40 mouse cellular contexts compared by ENCODE assay signal in the genomic region with DNA sequence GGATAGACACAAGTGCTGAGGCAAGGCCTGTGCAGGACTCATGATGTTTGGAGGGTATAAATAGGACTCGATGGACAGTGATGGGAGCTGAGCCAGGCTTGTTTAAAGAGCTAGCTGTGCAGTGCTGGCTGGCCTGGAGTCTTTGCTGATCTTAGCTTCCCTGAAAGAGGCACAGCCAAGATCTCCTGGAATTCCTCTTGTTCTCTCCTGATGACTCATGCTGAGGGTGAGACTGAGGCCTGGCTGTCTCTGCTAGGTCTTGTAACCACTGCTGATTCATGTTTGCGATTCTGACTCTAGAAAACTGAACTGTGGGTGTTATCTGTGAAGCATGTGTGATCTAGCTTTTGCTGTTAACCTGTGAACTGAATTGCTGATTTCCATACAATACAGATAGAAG. TPM values are rescaled to one million over a fixed set of nuclear protein-coding genes. Genes with fewer than 3 reads are reported as not detected.
DNase-seq lines count a peak whose midpoint lies in the region; TF ChIP-seq lines count a peak whose summit lies in the region.
"Had no signal": no experiment of that assay in that cellular context is flagged by ENCODE, and none has a peak within 500 bp of the region (broad histone marks: within the 10 kb centered on the region; RNA-seq: fewer than 3 reads in every experiment).

No protein-coding gene starts in this region.

- TF ChIP-seq POLR2A in thymus, adult 2 months (IDR thresholded peaks at IDR 0.05; ENCODE audit: control insufficient read depth, extremely low read depth, insufficient read depth, low read length, poor library complexity) = no peak

- no peaks in the 10 kb centered on the region for H3K27me3 ChIP-seq in thymus, adult 2 months (ENCODE audit: control insufficient read depth, insufficient read depth, low read length)
- H3K27me3 ChIP-seq: embryonic facial prominence, embryonic 13.5 days; forebrain, embryonic 13.5 days; hindbrain, embryonic 13.5 days; limb, embryonic 13.5 days; megakaryocyte, embryonic 14.5 days; midbrain, embryonic 12.5 days; neural tube, embryonic 13.5 days had no signal

- H3K4me3 ChIP-seq in thymus, adult 2 months (ENCODE audit: control insufficient read depth, insufficient read depth, low read length) = no peak overlapping the region
- H3K4me3 ChIP-seq: embryonic facial prominence, embryonic 13.5 days; erythroblast, embryonic 14.5 days; forebrain, embryonic 13.5 days; heart, embryonic 10.5 days; hindbrain, embryonic 13.5 days; limb, embryonic 13.5 days; megakaryocyte, embryonic 14.5 days; midbrain, embryonic 12.5 days; neural tube, embryonic 13.5 days had no signal

- peak; percentile 38 for DNase-seq in adrenal gland, adult 2 months
- DNase-seq in adrenal gland, postnatal 10 days = no peak
- DNase-seq in left cerebral cortex, adult 11 months (ENCODE audit: low spot score) = peak; percentile 1
- DNase-seq in left cerebral cortex, postnatal 14 days (ENCODE audit: low spot score in 2 of 2) = no peak
- DNase-seq in 3134 (ENCODE audit: extremely low read depth, insufficient read length, low spot score) (peak; percentile 30), MEL-GATA-1-ER (ENCODE audit: extremely low read depth, low read depth) (peak; percentile 3)
- no peak for DNase-seq in thymus, adult 2 months
- DNase-seq in cerebellum, adult 8-10 months = no peak
- DNase-seq: cerebellum, adult 11 months; cerebellum, postnatal 10 days; gastrocnemius, postnatal 25 days; heart, adult 11 months; heart, postnatal 4 days; kidney, adult 8-10 months; lung, postnatal 4 days; retina, postnatal 1 day; spleen, adult 18-20 months; thymus, adult 18-20 months; thymus, postnatal 36 days had no signal

- H3K36me3 ChIP-seq in thymus, adult 2 months (ENCODE audit: control insufficient read depth, insufficient read depth, low read length) = no peaks in the 10 kb centered on the region
- H3K36me3 ChIP-seq: embryonic facial prominence, embryonic 13.5 days; heart, embryonic 10.5 days; hindbrain, embryonic 13.5 days; limb, embryonic 13.5 days; midbrain, embryonic 12.5 days; neural tube, embryonic 13.5 days had no signal

- no peak for TF ChIP-seq CTCF in thymus, adult 2 months (IDR thresholded peaks at IDR 0.05; ENCODE audit: borderline replicate concordance, control insufficient read depth, extremely low read depth, insufficient read depth, low read length, poor library complexity)

- WGBS in thymus, adult 2 months = 92% methylated on average over 2 of the region's 2 CpGs

- H3K27ac ChIP-seq in thymus, adult 2 months (ENCODE audit: control insufficient read depth, insufficient read depth, low read length) = no peak overlapping the region
- H3K27ac ChIP-seq: embryonic facial prominence, embryonic 13.5 days; forebrain, embryonic 13.5 days; heart, embryonic 10.5 days; hindbrain, embryonic 13.5 days; kidney, postnatal 0 days; limb, embryonic 13.5 days; midbrain, embryonic 12.5 days; neural tube, embryonic 13.5 days had no signal

- no peaks in the 10 kb centered on the region for H3K4me1 ChIP-seq in thymus, adult 2 months (replicated peaks; ENCODE audit: control insufficient read depth, insufficient read depth, low read length)
- H3K4me1 ChIP-seq: embryonic facial prominence, embryonic 13.5 days; forebrain, embryonic 13.5 days; heart, embryonic 10.5 days; hindbrain, embryonic 13.5 days; limb, embryonic 13.5 days; megakaryocyte, embryonic 14.5 days; midbrain, embryonic 12.5 days; neural tube, embryonic 13.5 days had no signal

- intact Hi-C loops in left cerebral cortex, postnatal 14 days (cut with DNase I) = no loop called here

RNA-seq across cellular contexts. Expression of a gene that starts 4.3 kb away (rescaled TPM):
- not detected for total RNA-seq in adrenal gland, adult 2 months (2021)
- not detected in 2 replicates for polyA plus RNA-seq in adrenal gland, adult 2 months (2012; rRNA removed)
- not detected for total RNA-seq in adrenal gland, postnatal 10 days (2021)
- total RNA-seq in left cerebral cortex, postnatal 14 days (2021) = not detected
- polyA plus RNA-seq in thymus, adult 2 months (2012; rRNA removed) = not detected in 2 replicates
- total RNA-seq: common myeloid progenitor, adult 5-6 weeks; gastrocnemius, adult 18-20 months; gastrocnemius, postnatal 25 days; heart, postnatal 4 days; layer of hippocampus, adult 8-10 months; layer of hippocampus, postnatal 25 days; left cerebral cortex, postnatal 25 days had no signal
- polyA plus RNA-seq: embryonic facial prominence, embryonic 13.5 days; erythroblast, embryonic 14.5 days; forebrain, embryonic 13.5 days; heart, embryonic 10.5 days; heart, embryonic 16.5 days; hindbrain, embryonic 13.5 days; intestine, embryonic 16.5 days; kidney, postnatal 0 days; limb, embryonic 13.5 days; liver, embryonic 11.5 days; liver, embryonic 16.5 days; lung, embryonic 16.5 days; midbrain, embryonic 12.5 days; neural tube, embryonic 13.5 days; stomach, embryonic 16.5 days had no signal

RNA-seq across cellular contexts. Expression of a gene that starts 11.7 kb away (rescaled TPM):
- not detected for total RNA-seq in adrenal gland, adult 2 months (2021)
- polyA plus RNA-seq in adrenal gland, adult 2 months (2012; rRNA removed) = not detected in 2 replicates
- total RNA-seq in adrenal gland, postnatal 10 days (2021) = not detected
- not detected for total RNA-seq in left cerebral cortex, postnatal 14 days (2021)
- not detected in 2 replicates for polyA plus RNA-seq in thymus, adult 2 months (2012; rRNA removed)
- total RNA-seq: common myeloid progenitor, adult 5-6 weeks; gastrocnemius, adult 18-20 months; gastrocnemius, postnatal 25 days; heart, postnatal 4 days; layer of hippocampus, adult 8-10 months; layer of hippocampus, postnatal 25 days; left cerebral cortex, postnatal 25 days had no signal
- polyA plus RNA-seq: embryonic facial prominence, embryonic 13.5 days; erythroblast, embryonic 14.5 days; forebrain, embryonic 13.5 days; heart, embryonic 10.5 days; heart, embryonic 16.5 days; hindbrain, embryonic 13.5 days; intestine, embryonic 16.5 days; kidney, postnatal 0 days; limb, embryonic 13.5 days; liver, embryonic 11.5 days; liver, embryonic 16.5 days; lung, embryonic 16.5 days; midbrain, embryonic 12.5 days; neural tube, embryonic 13.5 days; stomach, embryonic 16.5 days had no signal

RNA-seq across cellular contexts. Expression of a gene that starts 12.4 kb away (rescaled TPM):
- total RNA-seq in adrenal gland, adult 2 months (2021) = not detected
- not detected in 2 replicates for polyA plus RNA-seq in adrenal gland, adult 2 months (2012; rRNA removed)
- total RNA-seq in adrenal gland, postnatal 10 days (2021) = not detected
- total RNA-seq in left cerebral cortex, postnatal 14 days (2021) = not detected
- polyA plus RNA-seq in thymus, adult 2 months (2012; rRNA removed) = not detected in 2 replicates
- total RNA-seq: common myeloid progenitor, adult 5-6 weeks; gastrocnemius, adult 18-20 months; gastrocnemius, postnatal 25 days; heart, postnatal 4 days; layer of hippocampus, adult 8-10 months; layer of hippocampus, postnatal 25 days; left cerebral cortex, postnatal 25 days had no signal
- polyA plus RNA-seq: embryonic facial prominence, embryonic 13.5 days; erythroblast, embryonic 14.5 days; forebrain, embryonic 13.5 days; heart, embryonic 10.5 days; heart, embryonic 16.5 days; hindbrain, embryonic 13.5 days; intestine, embryonic 16.5 days; kidney, postnatal 0 days; limb, embryonic 13.5 days; liver, embryonic 11.5 days; liver, embryonic 16.5 days; lung, embryonic 16.5 days; midbrain, embryonic 12.5 days; neural tube, embryonic 13.5 days; stomach, embryonic 16.5 days had no signal

RNA-seq across cellular contexts. Expression of a gene that starts 27.8 kb away (rescaled TPM):
- not detected for total RNA-seq in adrenal gland, adult 2 months (2021)
- not detected in 2 replicates for polyA plus RNA-seq in adrenal gland, adult 2 months (2012; rRNA removed)
- total RNA-seq in adrenal gland, postnatal 10 days (2021) = not detected
- not detected for total RNA-seq in left cerebral cortex, postnatal 14 days (2021)
- polyA plus RNA-seq in thymus, adult 2 months (2012; rRNA removed) = not detected in 2 replicates
- total RNA-seq: common myeloid progenitor, adult 5-6 weeks; gastrocnemius, adult 18-20 months; gastrocnemius, postnatal 25 days; heart, postnatal 4 days; layer of hippocampus, adult 8-10 months; layer of hippocampus, postnatal 25 days; left cerebral cortex, postnatal 25 days had no signal
- polyA plus RNA-seq: embryonic facial prominence, embryonic 13.5 days; erythroblast, embryonic 14.5 days; forebrain, embryonic 13.5 days; heart, embryonic 10.5 days; heart, embryonic 16.5 days; hindbrain, embryonic 13.5 days; intestine, embryonic 16.5 days; kidney, postnatal 0 days; limb, embryonic 13.5 days; liver, embryonic 11.5 days; liver, embryonic 16.5 days; lung, embryonic 16.5 days; midbrain, embryonic 12.5 days; neural tube, embryonic 13.5 days; stomach, embryonic 16.5 days had no signal

RNA-seq across cellular contexts. Expression of a gene that starts 38.5 kb away (rescaled TPM):
- not detected for total RNA-seq in adrenal gland, adult 2 months (2021)
- polyA plus RNA-seq in adrenal gland, adult 2 months (2012; rRNA removed) = not detected in 2 replicates
- total RNA-seq in adrenal gland, postnatal 10 days (2021) = not detected
- total RNA-seq in left cerebral cortex, postnatal 14 days (2021) = not detected
- polyA plus RNA-seq in thymus, adult 2 months (2012; rRNA removed) = not detected in 2 replicates
- total RNA-seq: common myeloid progenitor, adult 5-6 weeks; gastrocnemius, adult 18-20 months; gastrocnemius, postnatal 25 days; heart, postnatal 4 days; layer of hippocampus, adult 8-10 months; layer of hippocampus, postnatal 25 days; left cerebral cortex, postnatal 25 days had no signal
- polyA plus RNA-seq: embryonic facial prominence, embryonic 13.5 days; erythroblast, embryonic 14.5 days; forebrain, embryonic 13.5 days; heart, embryonic 10.5 days; heart, embryonic 16.5 days; hindbrain, embryonic 13.5 days; intestine, embryonic 16.5 days; kidney, postnatal 0 days; limb, embryonic 13.5 days; liver, embryonic 11.5 days; liver, embryonic 16.5 days; lung, embryonic 16.5 days; midbrain, embryonic 12.5 days; neural tube, embryonic 13.5 days; stomach, embryonic 16.5 days had no signal

Comparison
In these comparisons a context has a peak if more than half of its experiments do, and no peak if none do; other contexts are left out.
1. DNase-seq: peak in adrenal gland, adult 2 months (single experiment), left cerebral cortex, adult 11 months (single experiment), 3134 (single experiment) and MEL-GATA-1-ER (single experiment); none in adrenal gland, postnatal 10 days (single experiment), left cerebral cortex, postnatal 14 days (0 of 2), thymus, adult 2 months (single experiment) and cerebellum, adult 8-10 months (single experiment).